15 mouse cellular contexts compared by ENCODE assay signal in the genomic region with DNA sequence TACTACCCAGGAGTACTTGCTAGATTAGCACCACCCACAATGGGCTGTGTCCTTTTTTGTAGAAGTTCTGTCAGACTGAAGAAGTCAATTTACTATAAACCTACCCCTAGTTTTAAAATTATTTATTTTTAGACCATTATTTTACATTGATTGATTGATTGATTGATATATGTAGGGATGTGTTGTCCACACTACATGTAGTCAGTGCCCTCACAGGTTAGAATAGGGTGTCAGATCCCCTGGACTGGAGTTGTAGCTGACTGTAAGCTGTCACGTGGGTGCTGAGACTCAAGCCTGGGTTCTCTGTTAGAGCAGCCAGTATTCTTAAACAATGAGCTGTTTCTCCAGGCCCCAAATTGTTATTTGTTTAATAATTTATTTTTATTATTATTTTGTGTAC.
"Had no signal": no experiment of that assay in that cellular context is flagged by ENCODE, and none has a peak within 500 bp of the region (broad histone marks: within the 10 kb centered on the region; RNA-seq: fewer than 3 reads in every experiment).

No protein-coding gene starts in this region.

- H3K4me3 ChIP-seq: megakaryocyte, embryonic 14.5 days; midbrain, embryonic 13.5 days; midbrain, embryonic 15.5 days; neural tube, embryonic 12.5 days; stomach, embryonic 15.5 days had no signal

- H3K36me3 ChIP-seq: midbrain, embryonic 13.5 days; midbrain, embryonic 15.5 days; neural tube, embryonic 12.5 days; stomach, embryonic 15.5 days had no signal

- H3K4me1 ChIP-seq: midbrain, embryonic 13.5 days; midbrain, embryonic 15.5 days; neural tube, embryonic 12.5 days; stomach, embryonic 15.5 days had no signal

- DNase-seq: lung, adult 18-20 months; lung, embryonic 14.5 days; lung, postnatal 10 days; lung, postnatal 4 days; right cerebral cortex, postnatal 14 days; thymus, adult 2 months; thymus, postnatal 25 days; thymus, postnatal 4 days had no signal

- H3K9ac ChIP-seq: lung, embryonic 14.5 days; midbrain, embryonic 13.5 days; midbrain, embryonic 15.5 days; neural tube, embryonic 12.5 days; stomach, embryonic 15.5 days had no signal

- ATAC-seq: midbrain, embryonic 13.5 days; midbrain, embryonic 15.5 days had no signal

- H3K27me3 ChIP-seq: midbrain, embryonic 13.5 days; midbrain, embryonic 15.5 days; neural tube, embryonic 12.5 days; stomach, embryonic 15.5 days had no signal

- H3K4me2 ChIP-seq: lung, embryonic 14.5 days; midbrain, embryonic 11.5 days; midbrain, embryonic 13.5 days; midbrain, embryonic 15.5 days; neural tube, embryonic 12.5 days; stomach, embryonic 15.5 days had no signal

- H3K9me3 ChIP-seq: megakaryocyte, embryonic 14.5 days; midbrain, embryonic 13.5 days; midbrain, embryonic 15.5 days; neural tube, embryonic 12.5 days; stomach, embryonic 15.5 days had no signal

- H3K27ac ChIP-seq: midbrain, embryonic 13.5 days; midbrain, embryonic 15.5 days; neural tube, embryonic 12.5 days; stomach, embryonic 15.5 days; stomach, postnatal 0 days had no signal
